Mouse (Mus musculus): ENCODE results near the gene Gar1.

The Gar1 gene

DNA sequence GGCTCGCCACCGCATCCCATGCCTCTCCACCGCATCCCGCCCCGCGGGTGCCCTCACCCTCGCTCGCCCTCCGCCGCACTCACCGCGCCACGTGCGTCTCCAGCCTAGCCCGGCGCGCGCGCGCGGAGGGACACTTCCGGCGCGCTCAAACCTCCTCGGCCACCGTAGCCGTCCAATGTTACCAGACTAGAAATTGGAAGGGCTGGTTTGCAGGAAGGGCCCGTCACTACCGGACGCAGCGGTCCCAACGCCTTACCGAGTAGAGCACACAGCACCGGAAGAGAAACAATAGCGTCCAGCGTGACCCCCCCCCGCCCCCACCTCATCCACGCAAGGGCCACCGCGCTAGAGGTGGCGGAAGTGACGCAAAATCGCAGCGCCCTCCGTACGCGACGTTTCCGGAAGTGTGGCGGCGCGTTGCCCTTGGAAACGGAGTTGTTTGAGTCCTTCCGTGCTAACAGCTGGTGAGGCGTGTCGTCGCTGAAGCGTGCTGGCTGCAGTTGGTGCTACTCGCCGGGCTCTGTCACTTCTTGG lies at the start of gene Gar1:
Gene Gar1 (minus strand): TSS at position 362 of the 534 bp plus-strand sequence.
- DNase-seq (ENCODE audit: low read depth in 1 of 2, low spot score in 2 of 2), result peak; percentile 78 to 89

DNA sequence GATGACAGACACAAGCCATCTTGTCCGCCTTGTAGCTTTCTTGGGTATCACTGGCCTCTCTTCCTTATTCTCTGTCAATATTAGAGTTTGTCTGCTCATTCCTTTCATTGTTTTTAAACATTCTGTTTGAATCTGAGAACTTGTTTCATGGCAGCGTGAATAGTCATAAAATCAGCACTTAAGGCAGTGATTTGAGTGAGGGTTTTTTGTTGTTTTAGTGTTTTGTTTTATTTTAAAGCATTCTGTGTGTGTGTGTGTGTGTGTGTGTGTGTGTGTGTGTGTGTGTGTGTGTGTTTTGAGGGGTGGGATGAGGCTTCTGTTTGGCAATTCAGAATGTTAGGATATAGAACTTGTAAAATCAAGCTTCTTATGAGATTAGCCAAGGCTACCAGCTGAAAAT lies 48.7 kb upstream of the Gar1 start:
- DNase-seq (ENCODE audit: low read depth in 1 of 2, low spot score in 2 of 2), result no peak

DNA sequence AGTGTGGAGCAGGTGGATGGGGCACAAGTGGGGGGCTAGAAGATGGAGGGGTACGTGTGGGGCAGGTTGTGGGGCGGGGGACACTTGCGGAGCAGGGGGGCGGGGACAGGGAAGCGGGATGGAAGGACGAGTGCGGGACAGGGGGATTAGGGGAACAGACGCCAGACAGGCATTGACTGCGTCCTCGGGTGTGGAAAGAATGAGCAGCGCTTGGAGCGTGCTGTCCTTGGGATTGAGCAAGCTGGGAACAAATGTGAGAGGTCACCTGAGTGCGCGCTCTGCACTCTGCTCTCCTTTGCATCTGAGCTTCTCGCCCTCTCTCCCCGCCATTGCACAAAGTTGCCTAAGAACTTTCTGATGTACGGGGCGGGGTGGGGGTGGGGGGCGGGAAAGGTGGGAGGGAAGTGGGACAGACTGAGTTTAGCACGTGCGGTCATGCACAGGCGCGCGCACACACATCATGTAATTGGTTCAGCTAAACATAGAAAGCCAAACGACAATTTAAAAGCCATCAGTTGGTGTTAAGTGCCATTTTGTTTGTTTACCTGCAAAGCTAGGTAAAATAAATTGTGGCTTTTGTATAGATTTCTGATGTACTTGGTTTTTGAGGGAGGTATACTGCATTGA lies 48.0 kb upstream of the Gar1 start:
- no peak for DNase-seq (ENCODE audit: low read depth in 1 of 2, low spot score in 2 of 2)

DNA sequence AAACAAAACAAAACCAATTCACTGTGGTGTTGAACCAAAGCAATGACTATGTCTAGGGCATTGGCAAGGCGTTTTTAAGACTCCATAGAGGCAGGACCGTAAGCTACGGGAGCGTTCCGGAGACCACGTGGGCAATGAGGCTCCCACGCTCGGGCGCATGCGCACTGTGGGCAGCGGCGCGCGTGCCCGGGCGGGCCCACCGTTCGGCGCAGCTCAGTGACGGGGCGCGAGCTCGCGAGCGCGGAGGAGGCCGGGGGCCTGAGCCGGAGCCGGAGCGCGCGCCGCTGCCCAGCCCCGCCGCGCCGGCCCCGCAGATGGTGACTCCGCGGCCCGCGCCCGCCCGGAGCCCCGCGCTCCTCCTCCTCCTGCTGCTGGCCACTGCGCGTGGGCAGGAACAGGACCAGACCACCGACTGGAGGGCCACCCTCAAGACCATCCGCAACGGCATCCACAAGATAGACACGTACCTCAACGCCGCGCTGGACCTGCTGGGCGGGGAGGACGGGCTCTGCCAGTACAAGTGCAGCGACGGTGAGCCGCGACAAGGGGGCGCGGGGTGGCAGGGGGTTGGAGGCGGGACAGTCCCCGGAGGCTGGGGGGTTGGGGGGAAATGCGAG lies 47.3 kb upstream of the Gar1 start, which contains the start of gene Pla2g12a:
Gene Pla2g12a (plus strand): TSS at position 202 of the 617 bp plus-strand sequence.
- DNase-seq (ENCODE audit: low read depth in 1 of 2, low spot score in 2 of 2), result peak in 1 of 2 experiments; percentile 68

DNA sequence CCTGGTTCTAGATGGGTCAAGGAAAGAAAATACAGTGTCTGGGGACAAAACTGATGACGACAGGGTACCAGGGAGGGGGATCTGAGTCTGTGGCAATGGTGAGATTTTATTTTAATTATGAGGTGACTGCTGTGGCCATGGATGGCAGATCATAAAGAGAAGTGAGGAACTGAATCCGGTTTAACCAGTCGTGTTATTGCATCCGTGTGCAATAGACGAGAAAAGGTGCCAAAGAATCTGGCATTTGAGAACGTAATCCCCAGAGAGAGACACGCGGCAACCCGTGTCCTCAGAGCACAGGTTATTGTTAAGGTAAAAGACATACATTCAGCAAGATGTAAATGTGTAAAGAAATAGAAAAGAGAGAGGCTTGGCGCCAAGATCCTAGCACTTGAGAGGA lies 46.1 kb upstream of the Gar1 start:
- no peak for DNase-seq (ENCODE audit: low read depth in 1 of 2, low spot score in 2 of 2)

DNA sequence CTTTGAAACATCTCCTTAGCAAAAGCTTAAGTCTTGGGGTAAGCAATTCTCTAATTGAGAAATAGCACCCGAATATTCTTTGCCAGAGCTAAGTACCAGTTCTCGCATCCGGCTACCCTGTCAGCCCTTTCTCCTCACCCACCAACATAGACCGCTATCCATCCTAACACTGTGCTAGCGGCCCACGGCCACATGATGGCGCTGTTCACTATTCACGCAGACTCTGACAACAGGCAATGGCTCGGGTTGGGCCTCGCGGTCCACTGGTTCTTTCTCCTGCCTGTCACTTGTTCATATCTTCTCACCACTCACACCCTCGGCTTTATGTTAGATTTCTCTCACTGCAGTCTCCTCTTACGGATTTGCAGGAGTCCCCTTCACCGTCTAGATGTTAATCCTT lies 32.5 kb upstream of the Gar1 start:
- peak in 1 of 2 experiments; percentile 16 for DNase-seq (ENCODE audit: low read depth in 1 of 2, low spot score in 2 of 2)

DNA sequence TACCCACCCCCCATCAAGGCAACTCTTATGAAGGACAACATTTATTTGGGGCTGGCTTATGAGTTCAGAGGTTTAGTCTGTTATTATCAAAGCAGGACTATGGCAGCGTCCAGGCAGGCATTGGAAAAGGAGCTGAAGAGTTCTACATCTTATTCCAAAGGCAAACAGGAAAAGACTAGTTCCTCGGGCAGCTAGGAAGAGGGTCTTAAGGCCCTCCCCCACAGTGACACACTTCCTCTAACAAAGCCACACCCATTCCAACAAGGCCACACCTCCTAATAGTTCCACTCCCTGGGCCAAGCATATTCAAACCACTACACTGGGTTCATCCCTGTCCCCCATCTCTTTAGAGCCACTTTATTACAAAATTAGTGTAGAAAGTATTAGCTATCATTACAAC lies 31.4 kb upstream of the Gar1 start:
- DNase-seq (ENCODE audit: low read depth in 1 of 2, low spot score in 2 of 2), result no peak

DNA sequence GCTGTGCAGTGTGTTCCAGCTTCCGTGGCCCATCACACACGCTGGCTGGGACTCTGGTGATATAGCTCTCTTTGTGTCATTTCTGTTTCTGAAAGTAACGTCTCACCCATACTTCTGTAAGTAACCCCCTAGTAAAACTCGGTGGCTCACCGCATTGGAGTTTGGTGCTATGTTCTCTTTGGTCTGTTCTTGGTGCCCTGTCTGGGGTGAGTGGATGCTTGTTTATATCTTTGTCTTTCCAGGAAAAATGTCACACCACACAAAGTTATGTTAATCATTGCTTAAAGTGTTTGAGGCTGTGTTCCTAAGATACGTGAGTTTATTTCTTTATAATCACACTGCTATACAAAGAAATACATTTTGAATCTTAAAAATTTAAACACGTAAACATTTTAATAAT lies 15.7 kb upstream of the Gar1 start:
- no peak for DNase-seq (ENCODE audit: low read depth in 1 of 2, low spot score in 2 of 2)

DNA sequence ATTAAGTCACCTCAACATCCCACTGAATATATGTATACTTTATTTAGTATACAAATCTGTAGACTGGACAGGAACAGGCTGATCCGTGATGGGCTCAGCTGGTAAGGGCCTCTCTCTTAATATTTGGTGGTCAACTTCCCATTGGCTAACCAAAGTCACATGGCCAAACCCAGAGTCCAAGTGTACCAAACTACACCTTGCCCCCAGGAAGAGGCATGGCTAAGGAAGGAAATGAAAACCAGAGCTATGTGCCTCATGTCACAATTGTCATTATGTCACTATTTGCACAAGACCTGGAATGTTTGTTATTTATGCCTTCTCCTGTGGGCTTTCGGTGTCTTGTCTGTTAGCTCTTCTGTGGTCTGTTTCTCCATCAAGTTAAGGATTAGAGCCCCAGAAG lies 14.7 kb upstream of the Gar1 start:
- DNase-seq (ENCODE audit: low read depth in 1 of 2, low spot score in 2 of 2), result no peak

DNA sequence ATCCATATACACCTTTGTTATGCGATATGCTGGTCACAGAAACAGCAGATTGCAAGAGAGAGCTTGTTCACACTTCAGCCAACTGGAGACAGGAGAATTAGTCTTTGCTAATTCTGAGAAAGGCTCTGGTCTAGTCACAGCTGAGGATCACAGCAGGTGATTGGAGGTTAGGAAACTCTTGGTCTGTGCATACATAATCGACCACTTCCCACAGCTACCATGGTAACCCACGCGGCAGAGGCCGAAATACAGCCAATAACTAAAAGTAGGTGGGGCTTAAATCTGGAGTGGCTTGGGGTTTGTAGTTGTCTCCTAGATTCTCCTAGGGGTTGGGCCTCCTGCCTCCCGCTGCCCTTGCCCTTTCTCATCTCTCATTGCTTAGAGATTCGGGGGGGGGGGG lies 6.8 kb upstream of the Gar1 start:
- no peak for DNase-seq (ENCODE audit: low read depth in 1 of 2, low spot score in 2 of 2)

DNA sequence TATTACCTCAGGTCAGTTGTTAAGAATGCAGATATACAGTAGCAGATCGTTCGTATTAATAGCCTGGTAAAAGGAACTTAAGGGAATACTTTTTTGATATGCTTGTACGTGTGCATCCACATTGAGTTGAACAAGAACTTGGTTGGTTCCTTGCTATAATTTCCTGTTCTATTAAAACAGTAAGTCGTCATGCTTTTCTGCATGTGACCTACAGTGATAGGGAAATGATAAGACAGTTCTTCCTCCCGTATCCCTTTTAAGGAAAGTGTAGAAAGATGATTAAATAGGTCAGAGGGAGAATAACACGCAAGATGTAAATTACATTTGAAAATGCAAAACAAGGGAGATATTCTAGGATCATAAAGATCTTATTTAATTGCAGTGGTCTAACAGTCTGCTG lies 5.8 kb upstream of the Gar1 start:
- no peak for DNase-seq (ENCODE audit: low read depth in 1 of 2, low spot score in 2 of 2)

DNA sequence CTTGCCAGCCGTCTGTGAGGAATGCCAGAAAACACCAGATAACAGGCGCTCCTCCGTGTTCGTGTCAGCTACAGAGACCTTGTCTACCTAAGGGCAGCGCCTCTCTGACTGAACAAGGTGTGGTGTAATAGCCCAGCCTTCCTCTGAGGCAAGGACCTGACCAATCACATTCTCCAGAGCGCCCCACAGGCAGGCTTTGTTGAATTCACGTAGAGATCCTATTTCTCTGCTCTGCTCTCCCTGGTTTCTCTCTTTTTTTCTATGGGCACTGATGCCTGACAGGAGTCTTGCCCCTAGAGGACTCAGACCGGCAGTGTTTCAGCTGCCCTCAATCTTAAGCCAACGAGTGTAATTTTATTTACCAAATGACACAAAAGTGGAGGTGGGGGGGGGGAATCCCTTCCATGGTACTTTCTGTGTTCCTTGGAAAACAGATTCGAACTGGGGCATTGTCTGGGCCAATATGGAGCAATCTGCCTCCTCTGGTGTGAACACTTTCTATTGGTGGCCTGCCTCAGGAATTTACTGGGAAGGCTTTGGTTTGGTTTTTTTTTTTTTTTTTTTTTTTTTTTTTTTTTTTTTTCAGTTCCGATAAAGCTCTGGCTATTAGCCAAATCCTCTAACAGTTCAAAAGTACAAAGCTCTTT lies 5.0 kb upstream of the Gar1 start:
- DNase-seq (ENCODE audit: low read depth in 1 of 2, low spot score in 2 of 2), result no peak

DNA sequence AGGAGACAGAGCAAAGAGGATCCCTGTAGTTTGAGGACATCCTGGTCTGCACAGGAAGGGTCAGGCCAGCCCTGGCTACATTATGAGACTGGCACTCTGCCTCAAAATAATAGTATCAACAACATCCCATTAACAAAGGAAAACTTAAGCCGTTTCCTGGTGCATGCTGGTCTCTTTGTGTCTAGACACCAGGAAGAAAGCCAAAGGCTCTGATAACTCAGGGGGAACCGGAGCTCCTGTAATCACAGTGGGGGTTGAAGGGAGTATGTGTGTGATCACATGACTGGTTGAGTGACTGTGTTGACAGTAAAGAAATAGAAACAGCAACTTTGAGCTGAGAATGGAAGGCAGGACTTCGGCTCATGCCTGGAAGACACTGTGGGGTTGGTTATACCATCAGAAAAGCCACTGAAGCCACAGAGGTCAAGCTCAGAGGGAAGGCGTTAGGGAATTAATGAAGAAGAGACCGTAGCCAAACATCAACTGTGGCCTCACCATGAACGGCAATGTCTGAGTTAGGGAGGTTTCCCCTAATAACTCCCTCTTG lies 4.3 kb upstream of the Gar1 start, which contains the start of gene Cfi:
Gene Cfi (plus strand): TSS at position 497 of the 547 bp plus-strand sequence.
- DNase-seq (ENCODE audit: low read depth in 1 of 2, low spot score in 2 of 2), result no peak

DNA sequence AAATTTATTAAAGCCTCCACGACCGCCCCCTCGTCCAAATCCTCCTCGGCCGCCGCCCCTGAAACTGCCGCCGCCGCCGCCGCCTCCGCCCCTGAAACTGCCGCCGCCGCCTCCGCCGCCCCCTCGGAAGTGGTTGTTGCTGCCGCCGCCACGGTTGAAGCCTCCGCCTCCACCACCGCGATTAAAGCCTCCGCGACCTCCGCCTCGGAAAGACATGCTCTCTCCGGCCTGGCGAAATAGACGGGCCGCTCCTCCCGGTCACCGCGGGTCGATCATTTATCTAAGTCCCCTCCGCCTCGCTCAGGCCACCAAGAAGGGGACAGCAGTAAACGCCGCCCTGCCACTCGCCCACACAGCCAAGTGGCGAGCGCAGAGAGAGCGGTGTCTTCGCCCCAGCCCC lies 570 bp downstream of the Gar1 start:
- DNase-seq (ENCODE audit: low read depth in 1 of 2, low spot score in 2 of 2), result peak in 1 of 2 experiments; percentile 2

DNA sequence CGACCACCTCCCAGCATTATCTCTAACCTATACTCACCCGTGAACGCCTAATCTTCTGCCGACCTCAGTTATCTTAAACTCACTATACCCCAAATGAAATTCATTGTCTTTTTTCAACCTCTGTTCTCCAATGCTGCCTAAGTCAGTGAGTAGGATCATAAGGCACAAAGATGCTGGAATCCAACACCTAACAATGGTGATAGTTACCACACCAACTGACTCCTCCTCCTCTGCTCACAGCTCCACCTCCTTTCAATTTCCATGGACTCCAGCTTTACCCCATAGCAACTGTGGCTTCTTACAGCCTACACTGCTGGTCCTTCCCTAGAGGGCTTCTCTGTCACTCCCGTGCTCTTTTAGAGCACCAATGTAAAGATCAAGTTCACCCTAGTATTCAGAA lies 3.5 kb downstream of the Gar1 start:
- no peak for DNase-seq (ENCODE audit: low read depth in 1 of 2, low spot score in 2 of 2)

DNA sequence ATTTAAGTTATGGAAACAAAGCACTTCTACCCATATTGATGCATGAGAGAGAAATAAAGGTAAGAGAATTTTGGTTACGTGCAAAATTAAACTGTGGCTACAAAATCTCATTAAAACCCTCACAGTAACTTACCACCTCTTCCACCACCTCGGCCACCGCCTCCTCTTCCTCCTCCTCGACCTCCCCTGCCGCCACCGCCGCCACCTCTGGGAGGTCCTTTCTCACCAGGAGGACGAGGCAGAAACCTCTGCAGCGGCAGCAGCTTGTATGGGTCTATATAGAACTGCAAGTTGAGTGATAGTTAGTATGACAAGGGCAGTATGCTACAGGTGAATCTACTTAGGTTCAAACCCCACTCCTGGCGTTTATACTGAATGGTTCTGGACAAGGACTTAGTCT lies 4.5 kb downstream of the Gar1 start:
- no peak for DNase-seq (ENCODE audit: low read depth in 1 of 2, low spot score in 2 of 2)

DNA sequence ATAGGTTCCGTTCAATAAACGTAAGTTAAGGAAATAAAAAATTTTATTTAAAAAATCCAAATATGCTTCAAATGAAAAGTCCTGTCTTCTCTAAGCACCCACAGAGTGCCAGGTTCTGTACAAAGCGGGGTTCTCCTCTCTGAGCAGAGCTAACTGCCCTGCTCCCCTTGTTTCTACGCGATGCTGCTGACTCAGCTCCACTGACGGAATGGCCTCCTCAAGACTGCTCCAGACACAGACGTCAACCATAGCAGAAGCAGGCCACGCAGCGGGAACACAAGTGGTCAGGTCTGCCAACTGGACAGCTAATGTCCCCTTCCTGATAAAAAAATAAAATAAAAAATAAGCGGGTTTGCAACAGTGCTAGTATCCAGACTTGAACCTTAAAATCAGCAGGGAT lies 6.3 kb downstream of the Gar1 start:
- DNase-seq (ENCODE audit: low read depth in 1 of 2, low spot score in 2 of 2), result no peak

DNA sequence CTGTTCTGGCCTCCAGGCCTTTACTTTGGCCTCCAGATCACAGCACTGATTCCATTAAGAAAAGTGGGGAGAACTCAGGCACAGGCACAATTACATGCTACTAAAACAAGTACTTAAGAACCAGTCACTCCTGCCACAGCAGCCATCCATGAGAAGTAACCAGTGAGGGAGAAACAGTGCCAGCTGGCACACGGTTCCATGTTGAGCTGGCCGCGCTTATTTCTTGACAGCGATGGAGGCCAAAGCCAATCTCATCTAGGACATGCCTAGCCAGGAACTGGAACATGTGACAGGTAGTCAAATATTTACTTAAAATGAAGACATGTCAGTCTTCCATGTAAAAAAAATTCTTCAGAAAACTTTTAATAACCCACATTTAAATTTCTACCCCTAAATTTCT lies 7.0 kb downstream of the Gar1 start:
- no peak for DNase-seq (ENCODE audit: low read depth in 1 of 2, low spot score in 2 of 2)

DNA sequence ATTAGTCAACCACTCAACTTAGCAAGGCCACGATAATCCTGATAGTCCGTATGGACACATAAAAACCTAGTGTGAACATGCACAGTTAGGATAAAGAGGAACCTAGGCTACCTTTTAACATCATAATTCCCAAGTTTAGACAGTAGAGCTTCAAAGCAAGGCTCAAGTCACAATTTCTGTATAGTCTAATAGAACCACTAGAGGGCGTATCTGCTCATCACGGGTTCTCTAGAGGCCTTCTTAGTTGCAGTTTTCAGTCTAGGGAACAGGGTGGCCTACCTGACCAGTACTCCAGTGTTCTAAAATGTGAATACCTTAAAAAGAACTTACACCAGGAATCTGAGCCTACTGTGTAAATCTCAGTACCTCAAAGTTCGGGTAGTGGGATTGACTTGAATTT lies 7.9 kb downstream of the Gar1 start:
- DNase-seq (ENCODE audit: low read depth in 1 of 2, low spot score in 2 of 2), result no peak

DNA sequence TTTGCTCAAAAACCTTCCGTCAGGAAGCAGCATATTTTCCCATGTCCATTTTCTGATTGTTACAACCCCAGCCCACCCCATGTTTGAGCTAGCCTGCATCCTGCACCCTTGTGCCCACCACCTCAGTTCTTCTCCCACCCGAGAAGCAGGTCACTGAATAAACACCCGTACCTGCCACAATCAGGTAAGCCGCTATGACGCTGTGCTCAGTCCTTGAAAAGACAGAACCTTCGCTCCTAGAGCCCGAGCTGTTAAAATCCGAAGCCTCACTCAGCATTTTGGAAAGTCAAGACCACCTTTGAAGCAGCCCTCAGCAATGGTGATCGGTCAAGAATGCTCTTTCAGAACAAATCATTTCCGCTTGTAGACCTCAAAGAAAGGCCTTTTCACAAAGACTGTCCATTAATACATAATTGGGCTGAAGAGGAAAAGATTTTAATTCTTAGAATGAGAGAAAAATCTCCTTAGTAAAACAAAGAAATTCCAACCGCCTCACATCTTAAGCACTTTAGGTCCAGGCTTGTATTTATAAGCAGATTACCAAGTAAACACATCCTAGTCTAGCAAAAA lies 8.9 kb downstream of the Gar1 start, which contains the start of gene Rrh:
Gene Rrh (minus strand): TSS at position 382 of the 570 bp plus-strand sequence.
- no peak for DNase-seq (ENCODE audit: low read depth in 1 of 2, low spot score in 2 of 2)

DNA sequence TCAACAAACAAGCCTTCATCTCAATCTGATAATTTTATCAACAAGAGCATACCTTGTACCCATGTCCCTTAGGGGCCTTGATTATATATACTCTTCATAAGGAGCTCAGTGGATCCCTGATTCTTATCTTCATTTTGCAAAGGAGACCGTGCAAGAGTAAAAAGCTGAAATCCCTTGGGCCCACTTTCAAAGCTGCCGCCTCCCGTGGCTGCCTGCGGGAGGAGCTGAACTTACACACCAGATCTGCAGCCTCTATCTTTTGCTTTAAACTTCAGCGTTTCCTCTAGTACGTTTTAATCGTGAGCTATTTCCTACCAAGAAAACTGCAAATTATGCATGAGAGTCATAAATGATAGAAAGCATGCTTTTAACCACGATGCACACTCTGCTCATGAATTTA lies 9.5 kb downstream of the Gar1 start:
- no peak for DNase-seq (ENCODE audit: low read depth in 1 of 2, low spot score in 2 of 2)

DNA sequence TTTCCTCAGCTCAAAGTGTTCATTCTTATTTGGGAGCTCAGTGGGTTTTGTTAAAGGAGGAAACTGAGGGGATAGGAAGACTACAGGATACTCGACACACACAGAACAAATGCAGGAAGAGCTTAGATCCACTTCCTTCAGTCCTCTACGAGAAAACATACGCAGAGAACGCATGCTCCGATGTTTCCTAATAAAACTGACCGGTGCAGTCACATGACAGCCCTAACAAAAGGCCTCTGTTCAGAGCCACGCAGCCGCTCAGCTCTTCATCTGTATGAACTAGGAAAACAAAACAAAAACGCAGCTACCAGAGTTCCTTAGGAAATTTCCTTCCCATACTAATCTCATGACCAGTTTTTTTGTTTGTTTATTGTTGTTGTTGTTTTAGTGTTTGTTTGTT lies 10.3 kb downstream of the Gar1 start:
- DNase-seq (ENCODE audit: low read depth in 1 of 2, low spot score in 2 of 2), result no peak

Measured in monocyte, adult 2 months (primary cell).